Comparison of ENCODE assay signal across 44 mouse cellular contexts in the genomic region with DNA sequence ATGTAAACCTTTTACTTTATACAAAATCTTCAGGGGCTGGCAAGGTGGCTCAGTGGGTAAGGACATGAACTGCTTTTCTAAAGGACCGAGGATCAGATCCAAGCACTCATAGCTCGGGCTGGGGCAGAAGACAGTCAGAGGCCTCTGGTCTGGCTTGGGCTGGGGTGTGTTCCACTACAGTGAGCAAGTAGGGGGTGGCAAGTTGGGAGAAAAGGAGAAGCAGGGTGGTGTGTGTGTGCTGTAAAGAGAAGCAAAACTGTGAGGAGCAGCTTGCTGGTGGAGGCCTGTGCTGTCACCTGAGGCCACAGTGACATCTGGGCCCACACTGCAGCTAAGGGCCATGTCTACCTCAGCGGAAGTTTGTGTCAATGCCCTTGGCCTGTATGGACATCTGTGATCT. TPM values are rescaled to one million over a fixed set of nuclear protein-coding genes. Genes with fewer than 3 reads are reported as not detected.
"Had no signal": no experiment of that assay in that cellular context is flagged by ENCODE, and none has a peak within 500 bp of the region (broad histone marks: within the 10 kb centered on the region; RNA-seq: fewer than 3 reads in every experiment).

No protein-coding gene starts in this region.

- DNase-seq: gastrocnemius, adult 2 months; gastrocnemius, postnatal 10 days; gastrocnemius, postnatal 25 days; heart, adult 18-20 months; heart, postnatal 14 days; heart, postnatal 36 days; kidney, adult 11 months; kidney, adult 2 months; kidney, adult 9 months; kidney, postnatal 14 days; kidney, postnatal 36 days; layer of hippocampus, adult 9-11 months; layer of hippocampus, postnatal 36 days; left cerebral cortex, postnatal 4 days had no signal

- H3K4me3 ChIP-seq: gastrocnemius, adult 2 months; heart, embryonic 10.5 days; heart, embryonic 13.5 days; heart, embryonic 15.5 days; hindbrain, embryonic 13.5 days; hindbrain, embryonic 15.5 days; kidney, embryonic 15.5 days; limb, embryonic 13.5 days; limb, embryonic 15.5 days; liver, embryonic 12.5 days had no signal

- H3K36me3 ChIP-seq: heart, embryonic 10.5 days; heart, embryonic 13.5 days; heart, embryonic 15.5 days; hindbrain, embryonic 13.5 days; hindbrain, embryonic 15.5 days; kidney, embryonic 15.5 days; limb, embryonic 13.5 days; limb, embryonic 15.5 days; liver, embryonic 12.5 days had no signal

- H3K4me1 ChIP-seq: heart, embryonic 10.5 days; hindbrain, embryonic 13.5 days; hindbrain, embryonic 15.5 days; kidney, embryonic 15.5 days; limb, embryonic 13.5 days; limb, embryonic 15.5 days; liver, embryonic 12.5 days had no signal

- H3K4me2 ChIP-seq: hindbrain, embryonic 13.5 days; hindbrain, embryonic 15.5 days; kidney, embryonic 15.5 days; limb, embryonic 13.5 days; limb, embryonic 15.5 days; liver, embryonic 12.5 days had no signal

- H3K27me3 ChIP-seq: hindbrain, embryonic 13.5 days; hindbrain, embryonic 15.5 days; kidney, embryonic 15.5 days; limb, embryonic 13.5 days; limb, embryonic 15.5 days; liver, embryonic 12.5 days had no signal

- ATAC-seq: hindbrain, postnatal 0 days; intestine, embryonic 16.5 days; liver, embryonic 12.5 days had no signal

- H3K9ac ChIP-seq: heart, embryonic 13.5 days; heart, embryonic 15.5 days; hindbrain, embryonic 13.5 days; hindbrain, embryonic 15.5 days; kidney, embryonic 15.5 days; limb, embryonic 13.5 days; limb, embryonic 15.5 days; liver, embryonic 12.5 days; liver, embryonic 14.5 days had no signal

- H3K9me3 ChIP-seq: heart, embryonic 10.5 days; heart, embryonic 13.5 days; heart, embryonic 15.5 days; hindbrain, embryonic 13.5 days; hindbrain, embryonic 15.5 days; kidney, embryonic 15.5 days; limb, embryonic 13.5 days; limb, embryonic 15.5 days; liver, embryonic 12.5 days had no signal

- H3K27ac ChIP-seq: gastrocnemius, adult 2 months; heart, embryonic 10.5 days; heart, embryonic 13.5 days; heart, embryonic 15.5 days; hindbrain, embryonic 13.5 days; hindbrain, embryonic 15.5 days; hindbrain, postnatal 0 days; kidney, embryonic 15.5 days; kidney, postnatal 0 days; limb, embryonic 13.5 days; limb, embryonic 15.5 days; liver, embryonic 12.5 days; liver, embryonic 14.5 days had no signal

RNA-seq across cellular contexts. Expression of a gene that starts 13.3 kb away (rescaled TPM):
- total RNA-seq: gastrocnemius, adult 2 months; gastrocnemius, postnatal 10 days; gastrocnemius, postnatal 25 days; gastrocnemius, postnatal 4 days; granulocyte monocyte progenitor cell, adult 5-6 weeks; heart, adult 18-20 months; heart, adult 8-10 months; heart, postnatal 36 days; hematopoietic stem cell, adult 5-6 weeks; liver, adult 2 months had no signal
- polyA plus RNA-seq: heart, embryonic 13.5 days; heart, postnatal 0 days; limb, embryonic 11.5 days; liver, adult 2 months; liver, embryonic 12.5 days had no signal

RNA-seq across cellular contexts. Expression of a gene that starts 33.9 kb away (rescaled TPM):
- total RNA-seq: gastrocnemius, adult 2 months; gastrocnemius, postnatal 25 days; gastrocnemius, postnatal 4 days; heart, adult 18-20 months; heart, adult 8-10 months; heart, postnatal 14 days; heart, postnatal 36 days; layer of hippocampus, postnatal 36 days; left cerebral cortex, adult 18-20 months; liver, adult 2 months had no signal
- polyA plus RNA-seq: hindbrain, embryonic 11.5 days; hindbrain, embryonic 13.5 days; kidney, adult 2 months; liver, adult 2 months had no signal

RNA-seq across cellular contexts. Expression of a gene that starts 48.1 kb away (rescaled TPM):
- total RNA-seq: gastrocnemius, adult 2 months; gastrocnemius, postnatal 25 days; heart, adult 18-20 months; heart, postnatal 36 days; left cerebral cortex, postnatal 10 days; left cerebral cortex, postnatal 25 days; liver, adult 2 months had no signal

RNA-seq across cellular contexts. Expression of a gene that starts 50.6 kb away (rescaled TPM):
- total RNA-seq: gastrocnemius, adult 2 months; gastrocnemius, postnatal 10 days; gastrocnemius, postnatal 25 days; gastrocnemius, postnatal 4 days; granulocyte monocyte progenitor cell, adult 5-6 weeks; heart, adult 18-20 months; heart, adult 8-10 months; heart, postnatal 14 days; heart, postnatal 36 days; hematopoietic stem cell, adult 5-6 weeks; hindbrain, postnatal 0 days; layer of hippocampus, adult 18-20 months; layer of hippocampus, adult 8-10 months; layer of hippocampus, postnatal 14 days; layer of hippocampus, postnatal 36 days; left cerebral cortex, adult 18-20 months; left cerebral cortex, adult 8-10 months; left cerebral cortex, postnatal 10 days; left cerebral cortex, postnatal 25 days; left cerebral cortex, postnatal 4 days; liver, adult 2 months had no signal
- polyA plus RNA-seq: heart, embryonic 10.5 days; heart, embryonic 13.5 days; heart, embryonic 15.5 days; heart, postnatal 0 days; hindbrain, embryonic 11.5 days; hindbrain, embryonic 13.5 days; hindbrain, embryonic 15.5 days; hindbrain, postnatal 0 days; intestine, embryonic 14.5 days; intestine, embryonic 16.5 days; kidney, adult 2 months; kidney, embryonic 15.5 days; kidney, postnatal 0 days; large intestine, adult 2 months; limb, embryonic 11.5 days; limb, embryonic 13.5 days; limb, embryonic 15.5 days; liver, adult 2 months; liver, embryonic 12.5 days; liver, embryonic 14.5 days had no signal
